Mouse (Mus musculus) gastrocnemius, postnatal 4 days (tissue): ENCODE data around the gene Utp11. TPM values are rescaled to one million over a fixed set of nuclear protein-coding genes. Genes with fewer than 3 reads are reported as not detected.
"Not testable (repeated sequence)": the region's sequence is repeated elsewhere in the genome, so short reads cannot be mapped to it uniquely, and the experiment has no call there.

Experiments used
- DNase-seq, 2 experiments: peaks; one replicate each; pipeline ENCODE4 v3.0.0; 2021 to 2022; ENCODE audit warnings: low spot score in 2 of 2, mixed read lengths in 2 of 2
- long read RNA-seq, 2 experiments: library from polyadenylated mRNA; stranded (forward); transcript quantifications; one replicate each; pipeline ENCODE4 v2.0.0; 2021
- total RNA-seq, 2 experiments: library from RNA; stranded (reverse); gene quantifications; 2 replicates each; pipeline ENCODE4 v1.2.3; 2021

Utp11 gene
- 10 to 100 TPM; 32.1 to 39.2 TPM for total RNA-seq
- long read RNA-seq, experiment 1, transcript Utp11-201 (8 exons, 1,603 nt), result major isoform, 63 of 75 reads
- long read RNA-seq, experiment 1, partial matches to known transcripts, result 5 of 75 reads
- long read RNA-seq, experiment 1, other reads (novel, unspliced or antisense), result 7 of 75 reads
- long read RNA-seq, experiment 2, transcript Utp11-201 (8 exons, 1,603 nt), result major isoform, 47 of 62 reads
- long read RNA-seq, experiment 2, partial matches to known transcripts, result 5 of 62 reads
- long read RNA-seq, experiment 2, other reads (novel, unspliced or antisense), result 10 of 62 reads

GRCm38 (mm10) chr4:124693135-124693894 is at the start of gene Utp11:
Gene Utp11, minus strand, starts transcription at chr4:124693600.
- peak; percentile 68 to 87 for DNase-seq

- DNase-seq, result no peak
Measured at GRCm38 (mm10) chr4:124742839-124743238, 49.4 kb upstream of the Utp11 start.

- peak; percentile 46 to 80 for DNase-seq
Measured at GRCm38 (mm10) chr4:124741376-124742343, 48.3 kb upstream of the Utp11 start, which contains the start of gene Inpp5b. Gene Inpp5b, plus strand, starts transcription at chr4:124741850.

- no peak for DNase-seq
Measured at GRCm38 (mm10) chr4:124738783-124739182, 45.4 kb upstream of the Utp11 start.

GRCm38 (mm10) chr4:124738013-124738412 is 44.6 kb upstream of the Utp11 start:
- DNase-seq, result no peak

GRCm38 (mm10) chr4:124737486-124737885 is 44.1 kb upstream of the Utp11 start:
- DNase-seq, result no peak

- no peak for DNase-seq
Measured at GRCm38 (mm10) chr4:124736952-124737351, 43.6 kb upstream of the Utp11 start.

GRCm38 (mm10) chr4:124726121-124726520 is 32.7 kb upstream of the Utp11 start:
- DNase-seq, result no peak

GRCm38 (mm10) chr4:124719101-124719500 is 25.7 kb upstream of the Utp11 start:
- no peak for DNase-seq

- DNase-seq, result peak; percentile 86 to 93
Measured at GRCm38 (mm10) chr4:124714545-124715481, 21.4 kb upstream of the Utp11 start, which contains the start of gene Sf3a3. Gene Sf3a3, plus strand, starts transcription at chr4:124714776.

- not testable (repeated sequence) for DNase-seq
Measured at GRCm38 (mm10) chr4:124713850-124714249, 20.4 kb upstream of the Utp11 start.

- DNase-seq, result no peak
Measured at GRCm38 (mm10) chr4:124712618-124713017, 19.2 kb upstream of the Utp11 start.

- peak in 1 of 2 experiments; percentile 34 for DNase-seq
Measured at GRCm38 (mm10) chr4:124710776-124711291, 17.4 kb upstream of the Utp11 start.

- peak in 1 of 2 experiments; percentile 54 for DNase-seq
Measured at GRCm38 (mm10) chr4:124709961-124710446, 16.6 kb upstream of the Utp11 start.

GRCm38 (mm10) chr4:124708518-124709477 is 15.4 kb upstream of the Utp11 start:
- peak; percentile 87 to 94 for DNase-seq

GRCm38 (mm10) chr4:124708200-124708517 is 14.8 kb upstream of the Utp11 start:
- not testable (repeated sequence) for DNase-seq

- DNase-seq, result not testable (repeated sequence)
Measured at GRCm38 (mm10) chr4:124707381-124708199, 14.2 kb upstream of the Utp11 start.
